In genomic region chr1:134674312-134674711, GRCm38 (mm10) we compare ENCODE assay signal across 8 mouse cellular contexts. TPM values are rescaled to one million over a fixed set of nuclear protein-coding genes. Genes with fewer than 3 reads are reported as not detected.
A peak's percentile ranks its signal among the peaks of the same experiment; 100 is the strongest.
DNase-seq lines count a peak whose midpoint lies in the region; ATAC-seq and TF ChIP-seq lines count a peak whose summit lies in the region.

No protein-coding gene starts in this region.

- H3K27me3 ChIP-seq in lung, embryonic 14.5 days (ENCODE audit: insufficient read depth, low read length), result no peaks in the 10 kb centered on the region
- no peaks in the 10 kb centered on the region for H3K27me3 ChIP-seq in stomach, postnatal 0 days (ENCODE audit: control insufficient read depth, insufficient read depth, low read length)
- no peaks in the 10 kb centered on the region for H3K27me3 ChIP-seq in intestine, embryonic 16.5 days (replicated peaks; ENCODE audit: control insufficient read depth, insufficient read depth, low read length)

- H3K4me1 ChIP-seq in lung, embryonic 14.5 days (ENCODE audit: insufficient read depth), result no peaks in the 10 kb centered on the region
- no peaks in the 10 kb centered on the region for H3K4me1 ChIP-seq in stomach, postnatal 0 days (replicated peaks; ENCODE audit: control insufficient read depth, insufficient read depth)
- H3K4me1 ChIP-seq in intestine, embryonic 16.5 days (ENCODE audit: control insufficient read depth, insufficient read depth, low read length), result no peaks in the 10 kb centered on the region

- peak; percentile 10 for DNase-seq in lung, embryonic 14.5 days
- DNase-seq in lung, postnatal 10 days, result no peak
- peak; percentile 20 to 37 for DNase-seq in adrenal gland, adult 18-20 months (ENCODE audit: low spot score in 2 of 2)
- DNase-seq in cerebellum, adult 9-11 months, result peak; percentile 67
- DNase-seq in stomach, postnatal 0 days (ENCODE audit: low spot score), result peak; percentile 64
- no peak for DNase-seq in ovary, postnatal 14 days (ENCODE audit: low spot score)
- DNase-seq in retina, postnatal 1 day, result no peak

- TF ChIP-seq EP300 in stomach, postnatal 0 days (optimal IDR thresholded peaks at IDR 0.05), result no peak

- H3K27ac ChIP-seq in lung, embryonic 14.5 days (ENCODE audit: low read depth), result no peak overlapping the region
- no peak overlapping the region for H3K27ac ChIP-seq in stomach, postnatal 0 days (replicated peaks)
- H3K27ac ChIP-seq in intestine, embryonic 16.5 days (ENCODE audit: low read length), result no peak overlapping the region

- H3K36me3 ChIP-seq in lung, embryonic 14.5 days (ENCODE audit: insufficient read depth), result no peaks in the 10 kb centered on the region
- no peaks in the 10 kb centered on the region for H3K36me3 ChIP-seq in stomach, postnatal 0 days (ENCODE audit: control insufficient read depth, insufficient read depth, low read length)
- H3K36me3 ChIP-seq in intestine, embryonic 16.5 days (ENCODE audit: control insufficient read depth, insufficient read depth, low read length), result no peaks in the 10 kb centered on the region

- TF ChIP-seq CTCF in lung, embryonic 14.5 days (IDR thresholded peaks at IDR 0.05; ENCODE audit: low read depth), result peak; percentile 42
- TF ChIP-seq CTCF in stomach, postnatal 0 days (IDR thresholded peaks at IDR 0.05; ENCODE audit: low read depth), result peak; percentile 68

- no peak overlapping the region for H3K4me3 ChIP-seq in lung, embryonic 14.5 days (ENCODE audit: low read depth, low read length)
- no peak overlapping the region for H3K4me3 ChIP-seq in stomach, postnatal 0 days (ENCODE audit: low read depth, low read length)
- H3K4me3 ChIP-seq in intestine, embryonic 16.5 days (ENCODE audit: low read length), result no peak overlapping the region

- H3K4me2 ChIP-seq in lung, embryonic 14.5 days, result no peak overlapping the region
- H3K4me2 ChIP-seq in stomach, postnatal 0 days (replicated peaks; ENCODE audit: low read depth), result no peak overlapping the region
- H3K4me2 ChIP-seq in intestine, embryonic 16.5 days (ENCODE audit: low read depth, low read length), result no peak overlapping the region

- no peak for ATAC-seq in lung, embryonic 14.5 days (ENCODE audit: insufficient read depth)
- ATAC-seq in stomach, postnatal 0 days (ENCODE audit: low FRiP score, low TSS enrichment), result no peak
- no peak for ATAC-seq in intestine, embryonic 16.5 days

- no peak overlapping the region for H3K9ac ChIP-seq in lung, embryonic 14.5 days
- no peak overlapping the region for H3K9ac ChIP-seq in stomach, postnatal 0 days (ENCODE audit: low read length)
- no peak overlapping the region for H3K9ac ChIP-seq in intestine, embryonic 16.5 days (ENCODE audit: low read depth, low read length)

- 12% methylated on average over 1 of the region's 1 CpGs for WGBS in lung, embryonic 14.5 days
- 0% methylated on average over 1 of the region's 1 CpGs for WGBS in stomach, postnatal 0 days
- 14% methylated on average over 1 of the region's 1 CpGs for WGBS in intestine, embryonic 16.5 days

- H3K9me3 ChIP-seq in lung, embryonic 14.5 days (ENCODE audit: low read depth, low read length), result no peaks in the 10 kb centered on the region
- no peaks in the 10 kb centered on the region for H3K9me3 ChIP-seq in stomach, postnatal 0 days (ENCODE audit: control insufficient read depth, low read length)
- no peaks in the 10 kb centered on the region for H3K9me3 ChIP-seq in intestine, embryonic 16.5 days (ENCODE audit: control insufficient read depth, low read length)

RNA-seq across cellular contexts. Expression of gene Syt2, which starts 27.8 kb away (rescaled TPM):
- 0.58 and 1.0 TPM in 2 replicates for polyA plus RNA-seq in lung, embryonic 14.5 days (2014; fragmentation: Nextera tagmentation; extraction: Ambion mirVana)
- total RNA-seq in adrenal gland, adult 18-20 months (2021), result under 1 TPM in 1 of 2 experiments, not detected in 1; 0.07 TPM
- polyA plus RNA-seq in stomach, postnatal 0 days (2015; fragmentation: Nextera tagmentation; extraction: Ambion mirVana), result 0.50 and 0.58 TPM in 2 replicates
- polyA plus RNA-seq in intestine, embryonic 16.5 days (2015; fragmentation: Nextera tagmentation; extraction: Ambion mirVana), result 1.1 and 1.4 TPM in 2 replicates

Comparison
In these comparisons a context has a peak if more than half of its experiments do, and no peak if none do; other contexts are left out.
1. DNase-seq: peak in lung, embryonic 14.5 days (single experiment), adrenal gland, adult 18-20 months (2 of 2), cerebellum, adult 9-11 months (single experiment) and stomach, postnatal 0 days (single experiment); none in lung, postnatal 10 days (single experiment), ovary, postnatal 14 days (single experiment) and retina, postnatal 1 day (single experiment).